Mouse (Mus musculus): ENCODE results near the gene Acot3.
"Not testable (repeated sequence)": the region's sequence is repeated elsewhere in the genome, so short reads cannot be mapped to it uniquely, and the experiment has no call there.

Gene Acot3

GRCm38 (mm10) chr12:84034108-84034507 lies 17.8 kb upstream of the Acot3 start:
- TF ChIP-seq NANOG (IDR thresholded peaks at IDR 0.05; ENCODE audit: borderline replicate concordance, low read length), result no peak
- no peak for TF ChIP-seq CTCF (conservative IDR thresholded peaks at IDR 0.05; ENCODE audit: low read length)
- no peak for TF ChIP-seq POU5F1 (IDR thresholded peaks at IDR 0.05; ENCODE audit: borderline replicate concordance, low read length)

GRCm38 (mm10) chr12:84038241-84038640 lies 13.7 kb upstream of the Acot3 start, which contains the start of gene Acot4:
Gene Acot4, plus strand, starts transcription at chr12:84038379.
- peaks cover 14% of the 10 kb centered on the region for H3K27me3 ChIP-seq (ENCODE audit: insufficient read depth, low read length)
- H3K4me1 ChIP-seq (replicated peaks; ENCODE audit: low read depth, low read length), result peaks cover 13% of the 10 kb centered on the region
- peak within 1 kb of the TSS; percentile 77 for H3K4me3 ChIP-seq (replicated peaks; ENCODE audit: low read length)
- not testable (repeated sequence) for H3K36me3 ChIP-seq (ENCODE audit: insufficient read depth, low read length); H3K9me3 ChIP-seq (ENCODE audit: low read length)

More at GRCm38 (mm10) chr12:84034108-84034507, 17.8 kb upstream of the Acot3 start:
- Histone ChIP-seq H3K4me3 (replicated peaks; ENCODE audit: low read length) (no peak overlapping the region), H3K4me1 (replicated peaks; ENCODE audit: low read depth, low read length) (peaks cover 16% of the 10 kb centered on the region), H3K9me3 (ENCODE audit: low read length) (peaks cover 27% of the 10 kb centered on the region), H3K36me3 (ENCODE audit: insufficient read depth, low read length) (no peaks in the 10 kb centered on the region), H3K27me3 (ENCODE audit: insufficient read depth, low read length) (peaks cover 12% of the 10 kb centered on the region)

- not testable (repeated sequence) for H3K4me1 ChIP-seq (replicated peaks; ENCODE audit: low read depth, low read length); H3K36me3 ChIP-seq (ENCODE audit: insufficient read depth, low read length); H3K9me3 ChIP-seq (ENCODE audit: low read length)
- peak within 1 kb of the TSS; percentile 77 for H3K4me3 ChIP-seq (replicated peaks; ENCODE audit: low read length)
- H3K27me3 ChIP-seq (ENCODE audit: insufficient read depth, low read length), result peaks cover 15% of the 10 kb centered on the region
These were observed 13.2 kb upstream of the Acot3 start, which contains the start of gene Gm49366 for GRCm38 (mm10) chr12:84038691-84039111. Gene Gm49366, plus strand, starts transcription at chr12:84038935.

GRCm38 (mm10) chr12:84042248-84042647 lies 9.7 kb upstream of the Acot3 start:
- H3K9me3 ChIP-seq (ENCODE audit: low read length), result 0 out of 2 replicates have a peak, but pooled peaks cover 6% of the 10 kb centered on the region
- TF ChIP-seq CTCF (conservative IDR thresholded peaks at IDR 0.05; ENCODE audit: low read length), result no peak
- H3K4me1 ChIP-seq (replicated peaks; ENCODE audit: low read depth, low read length), result peaks cover 5% of the 10 kb centered on the region
- H3K4me3 ChIP-seq (replicated peaks; ENCODE audit: low read length), result no peak overlapping the region
- H3K36me3 ChIP-seq (ENCODE audit: insufficient read depth, low read length), result no peaks in the 10 kb centered on the region
- peaks cover 17% of the 10 kb centered on the region for H3K27me3 ChIP-seq (ENCODE audit: insufficient read depth, low read length)

- Histone ChIP-seq H3K27me3 (ENCODE audit: insufficient read depth, low read length) (0 out of 2 replicates have a peak, but pooled peaks cover 8% of the 10 kb centered on the region), H3K4me1 (replicated peaks; ENCODE audit: low read depth, low read length) (no peaks in the 10 kb centered on the region; the same call in 1 of the 2 replicates), H3K4me3 (replicated peaks; ENCODE audit: low read length) (no peak overlapping the region), H3K9me3 (ENCODE audit: low read length) (peaks cover 19% of the 10 kb centered on the region), H3K36me3 (ENCODE audit: insufficient read depth, low read length) (no peaks in the 10 kb centered on the region)
- TF ChIP-seq CTCF (conservative IDR thresholded peaks at IDR 0.05; ENCODE audit: low read length) (no peak), NANOG (IDR thresholded peaks at IDR 0.05; ENCODE audit: borderline replicate concordance, low read length) (no peak), POU5F1 (IDR thresholded peaks at IDR 0.05; ENCODE audit: borderline replicate concordance, low read length) (no peak)
These were observed 7.9 kb upstream of the Acot3 start for GRCm38 (mm10) chr12:84044045-84044444.

GRCm38 (mm10) chr12:84046906-84047305 lies 5.0 kb upstream of the Acot3 start:
- H3K36me3 ChIP-seq (ENCODE audit: insufficient read depth, low read length), result no peaks in the 10 kb centered on the region
- peaks cover 17% of the 10 kb centered on the region for H3K27me3 ChIP-seq (ENCODE audit: insufficient read depth, low read length)
- H3K4me3 ChIP-seq (replicated peaks; ENCODE audit: low read length), result no peak overlapping the region
- peaks cover 9% of the 10 kb centered on the region; the same call in 1 of the 2 replicates for H3K4me1 ChIP-seq (replicated peaks; ENCODE audit: low read depth, low read length)
- TF ChIP-seq NANOG (IDR thresholded peaks at IDR 0.05; ENCODE audit: borderline replicate concordance, low read length) (no peak), POU5F1 (IDR thresholded peaks at IDR 0.05; ENCODE audit: borderline replicate concordance, low read length) (no peak), CTCF (conservative IDR thresholded peaks at IDR 0.05; ENCODE audit: low read length) (no peak)
- peaks cover 15% of the 10 kb centered on the region for H3K9me3 ChIP-seq (ENCODE audit: low read length)

GRCm38 (mm10) chr12:84050744-84051143 lies 1.2 kb upstream of the Acot3 start:
- Histone ChIP-seq H3K4me1 (replicated peaks; ENCODE audit: low read depth, low read length) (peaks cover 41% of the 10 kb centered on the region), H3K27me3 (ENCODE audit: insufficient read depth, low read length) (peaks cover 36% of the 10 kb centered on the region), H3K9me3 (ENCODE audit: low read length) (peaks cover 15% of the 10 kb centered on the region)
- H3K4me3 ChIP-seq (replicated peaks; ENCODE audit: low read length); H3K36me3 ChIP-seq (ENCODE audit: insufficient read depth, low read length): not testable (repeated sequence)

GRCm38 (mm10) chr12:84052609-84053008 lies 665 bp downstream of the Acot3 start:
- H3K4me1 ChIP-seq (replicated peaks; ENCODE audit: low read depth, low read length), result peaks cover 45% of the 10 kb centered on the region
- no peak overlapping the region for H3K4me3 ChIP-seq (replicated peaks; ENCODE audit: low read length)
- peaks cover 37% of the 10 kb centered on the region for H3K27me3 ChIP-seq (ENCODE audit: insufficient read depth, low read length)
- no peak for TF ChIP-seq POU5F1 (IDR thresholded peaks at IDR 0.05; ENCODE audit: borderline replicate concordance, low read length)
- TF ChIP-seq NANOG (IDR thresholded peaks at IDR 0.05; ENCODE audit: borderline replicate concordance, low read length), result no peak
- no peak for TF ChIP-seq CTCF (conservative IDR thresholded peaks at IDR 0.05; ENCODE audit: low read length)
- no peaks in the 10 kb centered on the region for H3K36me3 ChIP-seq (ENCODE audit: insufficient read depth, low read length)
- H3K9me3 ChIP-seq (ENCODE audit: low read length), result peaks cover 15% of the 10 kb centered on the region

- no peak for TF ChIP-seq NANOG (IDR thresholded peaks at IDR 0.05; ENCODE audit: borderline replicate concordance, low read length)
- TF ChIP-seq POU5F1 (IDR thresholded peaks at IDR 0.05; ENCODE audit: borderline replicate concordance, low read length), result no peak
- TF ChIP-seq CTCF (conservative IDR thresholded peaks at IDR 0.05; ENCODE audit: low read length), result no peak
- peaks cover 42% of the 10 kb centered on the region for H3K27me3 ChIP-seq (ENCODE audit: insufficient read depth, low read length)
- peak overlapping the region; percentile 76 for H3K4me3 ChIP-seq (replicated peaks; ENCODE audit: low read length)
- peaks cover 11% of the 10 kb centered on the region for H3K9me3 ChIP-seq (ENCODE audit: low read length)
- H3K36me3 ChIP-seq (ENCODE audit: insufficient read depth, low read length), result no peaks in the 10 kb centered on the region
- H3K4me1 ChIP-seq (replicated peaks; ENCODE audit: low read depth, low read length), result peaks cover 45% of the 10 kb centered on the region
These were observed 1.2 kb downstream of the Acot3 start for GRCm38 (mm10) chr12:84053173-84053572.
